Mouse (Mus musculus) intestine, embryonic 16.5 days (tissue): Measurements from ENCODE around the gene Hoxb3. TPM values are rescaled to one million over a fixed set of nuclear protein-coding genes. Genes with fewer than 3 reads are reported as not detected.

Experiments
- ATAC-seq: fragments of 200-750 bp; cut with Nextera tagmentation; 2 replicates; pipeline ENCODE4 v1.8.0; 2017; ENCODE audit warnings: moderate TSS enrichment, moderate library complexity
- H3K27ac ChIP-seq: fragments of 300-500 bp; sonication (generic); 2 replicates; pipeline ENCODE4 v1.5.1; 2014; ENCODE audit warnings: mild to moderate bottlenecking, low read length
- H3K27me3 ChIP-seq: fragments of 300-500 bp; sonication (generic); replicated peaks from 2 replicates; pipeline ENCODE4 v1.6.1; 2014; ENCODE audit warnings: low read length, control low read depth, mixed read lengths; ENCODE audit not compliant: control insufficient read depth, insufficient read depth
- H3K36me3 ChIP-seq: fragments of 300-500 bp; sonication (generic); 2 replicates; pipeline ENCODE4 v1.6.1; 2014; ENCODE audit warnings: low read length, control low read depth; ENCODE audit not compliant: control insufficient read depth, insufficient read depth
- H3K4me1 ChIP-seq: fragments of 300-500 bp; sonication (generic); 2 replicates; pipeline ENCODE4 v1.6.1; 2014; ENCODE audit warnings: low read length, control low read depth, mixed read lengths; ENCODE audit not compliant: control insufficient read depth, insufficient read depth
- H3K4me2 ChIP-seq: fragments of 300-500 bp; sonication (generic); 2 replicates; pipeline ENCODE4 v1.6.1; 2014; ENCODE audit warnings: low read depth, low read length, control low read depth
- H3K4me3 ChIP-seq: fragments of 300-500 bp; sonication (generic); 2 replicates; pipeline ENCODE4 v1.5.1; 2014; ENCODE audit warnings: mild to moderate bottlenecking, low read length
- H3K9ac ChIP-seq: fragments of 300-500 bp; sonication (generic); 2 replicates; pipeline ENCODE4 v1.6.1; 2014; ENCODE audit warnings: low read depth, low read length
- H3K9me3 ChIP-seq: fragments of 300-500 bp; sonication (generic); 2 replicates; pipeline ENCODE4 v1.6.1; 2016; ENCODE audit warnings: low read length, control low read depth; ENCODE audit not compliant: control insufficient read depth
- WGBS: fragments of 180-500 bp; shearing (Covaris S2); extraction: QIAGEN DNeasy Blood & Tissue Kit; methylation state at CpG from one replicate; pipeline ENCODE4 v1.1.7; 2014; 5-methylcytosine and 5-hydroxymethylcytosine counted together
- polyA plus RNA-seq: library from polyadenylated mRNA; unstranded; fragments of >200 nt; fragmentation: Nextera tagmentation; extraction: Ambion mirVana; gene quantifications from 2 replicates; pipeline ENCODE4 v1.2.1, GENCODE M21; 2015

Gene Hoxb3
- polyA plus RNA-seq, 1 experiment from 2014 or later, result 1.4 TPM

DNA sequence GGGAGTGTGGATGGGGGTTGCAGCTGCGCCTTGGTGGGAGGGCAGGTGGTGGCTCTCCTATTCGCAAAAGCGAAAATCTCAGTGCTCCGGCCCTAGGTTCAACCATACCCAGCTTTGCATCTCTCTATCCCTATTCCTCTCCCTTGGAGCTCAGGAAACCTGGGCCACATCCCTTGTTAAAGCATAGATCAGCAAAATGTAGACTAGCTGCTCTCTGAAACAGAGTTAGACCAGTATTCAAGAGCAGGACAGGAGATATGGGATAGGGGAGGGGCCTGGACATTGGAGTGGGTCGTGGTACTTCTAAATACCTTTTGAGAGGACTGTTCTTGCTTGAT lies 7.8 kb upstream of the Hoxb3 start:
- H3K4me2 ChIP-seq, result peak overlapping the region; percentile 79
- WGBS, result 20% methylated on average over 5 of the region's 5 CpGs
- H3K4me1 ChIP-seq, result peaks cover 19% of the 10 kb centered on the region
- peak overlapping the region; percentile 49 for H3K4me3 ChIP-seq
- H3K36me3 ChIP-seq, result no peaks in the 10 kb centered on the region
- peak overlapping the region; percentile 93 for H3K27ac ChIP-seq
- H3K27me3 ChIP-seq, result no peaks in the 10 kb centered on the region
- no peak for ATAC-seq
- no peaks in the 10 kb centered on the region for H3K9me3 ChIP-seq
- peak overlapping the region; percentile 78 for H3K9ac ChIP-seq

DNA sequence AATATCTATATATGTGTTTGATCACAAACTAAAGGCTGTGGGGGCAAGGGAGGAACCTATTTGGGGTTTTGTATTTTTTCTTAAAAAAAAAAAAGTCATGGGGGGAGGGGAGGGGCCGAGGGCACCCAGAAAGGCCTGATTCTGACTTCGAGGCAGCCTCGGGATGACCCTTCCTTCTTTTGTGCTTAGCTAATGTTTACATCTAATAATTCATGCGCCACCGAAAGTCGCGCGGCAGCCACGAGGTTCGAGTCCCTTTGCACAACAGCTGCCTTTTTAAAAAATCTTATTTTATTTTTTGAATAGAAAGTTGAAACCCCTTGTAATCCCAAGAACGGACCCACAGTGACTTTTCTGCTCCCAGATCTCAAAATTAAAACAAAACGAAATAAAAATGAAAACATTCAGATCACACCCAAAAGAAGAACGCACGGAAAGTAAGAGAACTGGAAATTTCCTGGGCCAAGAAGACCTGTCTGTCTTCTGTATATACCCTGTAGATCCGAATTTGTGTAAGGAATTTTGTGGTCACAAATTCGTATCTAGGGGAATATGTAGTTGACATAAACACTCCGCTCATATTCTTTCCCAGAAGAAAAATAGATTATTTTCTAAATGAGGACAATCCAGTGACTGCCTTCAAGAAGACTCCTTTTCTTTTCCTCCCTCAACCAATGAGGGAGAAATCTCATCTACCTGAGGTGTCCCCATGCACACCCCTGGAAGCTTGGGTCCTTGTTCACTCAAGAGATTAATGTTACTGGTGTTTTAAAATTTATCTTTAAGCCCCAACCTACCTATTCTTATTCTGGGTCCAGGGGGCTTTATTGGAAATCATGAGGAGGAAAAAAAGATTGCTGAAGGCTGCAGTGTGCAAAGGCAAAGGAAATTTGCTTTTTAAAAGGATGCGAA lies 6.2 kb upstream of the Hoxb3 start:
- no peaks in the 10 kb centered on the region for H3K9me3 ChIP-seq
- H3K9ac ChIP-seq, result peak overlapping the region; percentile 87
- peak overlapping the region; percentile 79 for H3K4me2 ChIP-seq
- peak overlapping the region; percentile 69 for H3K4me3 ChIP-seq
- peaks cover 16% of the 10 kb centered on the region; the same call in 1 of the 2 replicates for H3K4me1 ChIP-seq
- no peaks in the 10 kb centered on the region for H3K27me3 ChIP-seq
- ATAC-seq, result no peak
- no peaks in the 10 kb centered on the region for H3K36me3 ChIP-seq
- H3K27ac ChIP-seq, result peak overlapping the region; percentile 93; the same call in 1 of the 2 replicates
- WGBS, result 16% methylated on average over 18 of the region's 18 CpGs

DNA sequence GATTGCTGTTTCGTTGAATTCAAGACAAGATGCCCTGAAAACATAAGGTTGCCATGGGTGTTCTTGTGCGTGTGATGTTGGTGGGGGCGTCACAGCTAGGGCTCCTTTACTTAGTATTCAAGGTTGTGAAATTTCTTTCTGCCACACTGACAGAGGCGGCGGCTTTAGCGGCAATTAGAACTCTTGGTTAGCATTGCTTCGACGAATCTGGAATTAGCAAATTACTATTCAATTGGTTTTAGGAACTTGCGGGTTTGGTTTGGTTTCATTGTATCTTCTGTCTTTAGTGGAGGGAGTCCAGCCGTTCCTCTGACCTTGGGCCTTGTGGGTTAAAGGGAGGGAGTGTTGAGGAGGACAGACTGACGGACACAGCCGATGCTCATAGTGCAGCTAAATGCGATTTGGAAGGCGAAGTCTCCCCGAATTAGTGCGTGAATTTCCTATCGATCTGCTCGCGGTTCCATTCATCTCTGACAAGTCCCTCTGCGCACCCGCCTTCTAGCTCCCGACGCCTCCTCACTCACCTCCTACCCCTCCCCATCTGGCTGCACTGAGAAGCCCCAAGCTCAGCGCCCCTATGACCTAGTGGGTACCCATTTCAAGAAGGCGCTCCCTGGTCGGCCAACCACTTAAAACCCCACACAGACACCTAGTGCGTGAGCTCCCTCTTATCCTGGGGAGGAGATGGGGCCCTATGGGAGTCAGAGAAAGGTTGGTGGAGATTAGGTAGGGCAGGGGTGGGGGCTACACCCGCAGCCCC lies 5.3 kb upstream of the Hoxb3 start, which contains the start of gene Hoxb4:
Gene Hoxb4, plus strand, starts transcription at position 660 of the 760 bp plus-strand sequence.
- Histone ChIP-seq H3K36me3 (no peaks in the 10 kb centered on the region), H3K4me3 (peak within 1 kb of the TSS; percentile 69), H3K9me3 (no peaks in the 10 kb centered on the region), H3K4me2 (peak within 1 kb of the TSS; percentile 79), H3K9ac (peak within 1 kb of the TSS; percentile 87), H3K27me3 (no peaks in the 10 kb centered on the region), H3K27ac (peak within 1 kb of the TSS; percentile 97), H3K4me1 (peaks cover 16% of the 10 kb centered on the region; the same call in 1 of the 2 replicates)
- WGBS, result 11% methylated on average over 28 of the region's 28 CpGs
- ATAC-seq, result peak; percentile 15

DNA sequence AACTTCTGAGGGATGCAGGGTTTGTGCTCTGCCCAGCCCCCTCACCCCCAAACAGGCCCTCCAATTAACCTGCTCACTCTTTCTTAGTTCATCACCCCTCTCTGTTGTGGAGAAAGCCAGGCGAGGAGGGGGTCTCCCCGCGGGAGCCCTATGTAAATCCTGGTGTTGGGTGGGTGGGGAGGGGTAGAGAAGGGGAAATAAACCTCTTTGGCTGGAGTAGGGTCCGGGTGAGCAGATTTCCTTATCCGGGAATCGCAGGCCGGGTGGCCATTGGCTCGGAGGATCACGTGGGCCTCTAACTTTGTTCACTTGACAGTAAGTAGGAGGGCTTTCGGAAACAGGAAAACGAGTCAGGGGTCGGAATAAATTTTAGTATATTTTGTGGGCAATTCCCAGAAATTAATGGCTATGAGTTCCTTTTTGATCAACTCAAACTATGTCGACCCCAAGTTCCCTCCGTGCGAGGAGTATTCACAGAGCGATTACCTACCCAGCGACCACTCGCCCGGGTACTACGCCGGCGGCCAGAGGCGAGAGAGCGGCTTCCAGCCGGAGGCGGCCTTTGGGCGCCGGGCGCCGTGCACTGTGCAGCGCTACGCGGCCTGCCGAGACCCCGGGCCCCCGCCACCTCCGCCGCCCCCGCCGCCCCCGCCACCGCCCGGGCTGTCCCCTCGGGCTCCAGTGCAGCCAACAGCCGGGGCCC lies 4.6 kb upstream of the Hoxb3 start:
- under 1% methylated on average over 40 of the region's 45 CpGs for WGBS

DNA sequence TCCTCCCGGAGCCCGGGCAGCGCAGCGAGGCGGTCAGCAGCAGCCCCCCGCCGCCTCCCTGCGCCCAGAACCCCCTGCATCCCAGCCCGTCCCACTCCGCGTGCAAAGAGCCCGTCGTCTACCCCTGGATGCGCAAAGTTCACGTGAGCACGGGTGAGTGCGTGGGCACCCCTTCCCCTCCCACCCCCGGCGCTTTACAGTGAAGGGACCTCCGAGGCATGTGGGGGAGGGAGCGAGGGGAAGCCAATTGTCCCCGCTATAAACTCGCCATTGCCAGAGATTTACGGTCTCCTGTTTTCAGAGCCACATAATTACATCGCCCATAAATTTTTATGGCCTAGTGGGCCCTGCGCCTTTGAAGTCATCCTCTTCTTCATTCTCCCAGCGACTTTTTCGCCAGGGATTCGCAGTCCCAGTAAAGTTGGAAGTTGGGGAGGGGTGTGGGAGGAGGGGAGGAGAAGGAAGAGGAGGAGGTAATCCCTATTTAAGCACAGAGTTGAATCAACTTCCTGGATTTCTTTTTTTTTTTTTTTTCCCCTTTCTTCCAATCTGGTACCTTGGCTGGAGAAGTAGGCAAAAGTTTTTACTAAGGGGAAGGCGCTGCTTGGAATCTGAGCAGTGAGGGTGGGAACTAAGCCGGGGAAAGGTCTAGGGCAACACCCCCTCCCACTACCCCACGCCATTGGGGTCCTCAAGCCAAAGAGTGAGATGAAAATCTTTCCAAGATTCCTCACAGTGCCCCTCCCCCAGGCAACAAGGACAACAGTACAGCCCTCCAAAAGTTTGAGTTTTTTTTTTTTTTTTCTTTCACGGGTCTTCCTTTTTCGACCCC lies 3.8 kb upstream of the Hoxb3 start:
- WGBS, result 0% methylated on average over 34 of the region's 34 CpGs

More for the DNA sequence above, 4.6 kb upstream of the Hoxb3 start:
- Histone ChIP-seq H3K27me3 (no peaks in the 10 kb centered on the region), H3K27ac (peak overlapping the region; percentile 97), H3K4me1 (peaks cover 13% of the 10 kb centered on the region; the same call in 1 of the 2 replicates), H3K4me2 (peak overlapping the region; percentile 79), H3K36me3 (no peaks in the 10 kb centered on the region), H3K9ac (peak overlapping the region; percentile 87), H3K4me3 (peak overlapping the region; percentile 69), H3K9me3 (no peaks in the 10 kb centered on the region)
- peak; percentile 79 for ATAC-seq

DNA sequence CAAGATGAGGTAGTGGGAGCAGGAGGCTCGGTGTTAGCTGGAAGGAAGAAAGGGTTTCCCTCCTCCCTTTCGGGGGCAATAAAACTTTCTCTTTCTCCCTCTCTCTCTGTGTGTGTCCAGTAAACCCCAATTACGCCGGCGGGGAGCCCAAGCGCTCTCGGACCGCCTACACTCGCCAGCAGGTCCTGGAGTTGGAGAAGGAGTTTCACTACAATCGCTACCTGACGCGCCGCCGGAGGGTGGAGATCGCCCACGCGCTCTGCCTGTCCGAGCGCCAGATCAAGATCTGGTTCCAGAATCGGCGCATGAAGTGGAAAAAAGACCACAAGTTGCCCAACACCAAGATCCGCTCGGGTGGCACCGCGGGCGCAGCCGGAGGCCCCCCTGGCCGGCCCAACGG lies 3.2 kb upstream of the Hoxb3 start:
- Histone ChIP-seq H3K36me3 (no peaks in the 10 kb centered on the region), H3K9me3 (no peaks in the 10 kb centered on the region), H3K4me2 (peak overlapping the region; percentile 79), H3K4me3 (peak overlapping the region; percentile 69), H3K4me1 (peaks cover 12% of the 10 kb centered on the region; the same call in 1 of the 2 replicates), H3K27ac (peak overlapping the region; percentile 97), H3K9ac (peak overlapping the region; percentile 87), H3K27me3 (no peaks in the 10 kb centered on the region)
- WGBS, result under 1% methylated on average over 29 of the region's 29 CpGs
- ATAC-seq, result peak; percentile 11; the same call in 1 of the 2 replicates

More for the DNA sequence above, 3.8 kb upstream of the Hoxb3 start:
- ATAC-seq, result peak; percentile 49
- no peaks in the 10 kb centered on the region for H3K9me3 ChIP-seq
- no peaks in the 10 kb centered on the region for H3K36me3 ChIP-seq
- H3K4me3 ChIP-seq, result peak overlapping the region; percentile 69
- H3K4me1 ChIP-seq, result peaks cover 12% of the 10 kb centered on the region; the same call in 1 of the 2 replicates
- peak overlapping the region; percentile 79 for H3K4me2 ChIP-seq
- peak overlapping the region; percentile 97 for H3K27ac ChIP-seq
- peak overlapping the region; percentile 87 for H3K9ac ChIP-seq
- no peaks in the 10 kb centered on the region for H3K27me3 ChIP-seq

DNA sequence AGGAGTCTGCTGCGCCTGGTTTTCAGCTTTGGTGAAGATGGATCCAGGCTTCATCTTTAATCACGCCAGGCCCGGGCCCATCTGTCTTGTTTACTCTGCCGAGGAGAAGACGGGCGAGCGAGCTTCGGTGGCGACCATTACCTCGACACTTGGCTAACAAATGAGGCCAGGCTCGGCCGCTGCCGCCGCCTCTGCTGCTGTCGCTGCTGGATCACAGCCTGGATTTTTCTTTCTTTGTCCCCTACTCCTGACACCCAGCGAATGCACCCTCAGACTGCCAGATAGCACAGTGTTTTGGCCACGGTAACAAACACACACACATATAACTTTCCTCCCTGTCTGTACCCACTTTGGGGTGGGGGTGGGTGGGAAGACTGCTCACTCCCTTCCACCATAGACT lies 2.4 kb upstream of the Hoxb3 start:
- H3K27me3 ChIP-seq, result no peaks in the 10 kb centered on the region
- no peaks in the 10 kb centered on the region for H3K9me3 ChIP-seq
- no peak for ATAC-seq
- H3K4me3 ChIP-seq, result peak overlapping the region; percentile 44
- H3K27ac ChIP-seq, result peak overlapping the region; percentile 42
- no peaks in the 10 kb centered on the region for H3K36me3 ChIP-seq
- H3K4me1 ChIP-seq, result peaks cover 12% of the 10 kb centered on the region; the same call in 1 of the 2 replicates
- H3K4me2 ChIP-seq, result peak overlapping the region; percentile 79
- H3K9ac ChIP-seq, result peak overlapping the region; percentile 87
- 18% methylated on average over 17 of the region's 17 CpGs for WGBS

DNA sequence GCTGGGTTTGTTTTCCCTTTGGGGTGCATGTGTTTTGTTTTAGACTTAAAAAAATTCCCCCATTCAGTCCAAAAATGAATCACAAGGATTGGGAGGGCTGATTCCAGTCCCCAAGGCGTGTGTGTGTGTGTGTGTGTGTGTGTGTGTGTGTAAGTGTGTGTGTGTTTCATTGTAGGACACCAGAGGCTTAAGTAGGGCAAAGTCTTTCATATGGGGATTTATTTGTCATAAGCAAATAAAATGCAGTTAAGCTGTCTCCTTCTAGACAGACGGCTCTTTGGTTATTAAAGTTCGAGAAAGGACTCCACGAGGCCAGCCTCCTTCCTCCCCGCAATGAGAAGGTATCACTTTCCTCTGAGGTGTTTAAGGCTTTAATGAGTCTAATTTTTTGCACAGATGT lies 1.3 kb upstream of the Hoxb3 start:
- peak overlapping the region; percentile 15 for H3K4me3 ChIP-seq
- H3K27me3 ChIP-seq, result no peaks in the 10 kb centered on the region
- peak overlapping the region; percentile 88 for H3K27ac ChIP-seq
- ATAC-seq, result no peak
- peaks cover 7% of the 10 kb centered on the region; the same call in 1 of the 2 replicates for H3K4me1 ChIP-seq
- H3K9ac ChIP-seq, result peak overlapping the region; percentile 57
- no peaks in the 10 kb centered on the region for H3K36me3 ChIP-seq
- H3K4me2 ChIP-seq, result peak overlapping the region; percentile 79
- H3K9me3 ChIP-seq, result no peaks in the 10 kb centered on the region
- 26% methylated on average over 5 of the region's 5 CpGs for WGBS
